Mouse (Mus musculus): ENCODE measurements at regions not wholly inside any gene's neighbourhood (a gene's known extent, or its start where the extent isn't known, plus 50 kb on each side); places are given as distances from the start of the nearest gene placed in this dataset.
A peak's percentile ranks its signal among the peaks of the same experiment; 100 is the strongest.

- WGBS, result 63% methylated on average over 2 of the region's 3 CpGs
- no peak overlapping the region for H3K4me2 ChIP-seq
- ATAC-seq, result no peak
- H3K27me3 ChIP-seq, result no peaks in the 10 kb centered on the region
- H3K36me3 ChIP-seq (ENCODE audit: poor library complexity, severe bottlenecking), result no peaks in the 10 kb centered on the region
- H3K4me3 ChIP-seq, result no peak overlapping the region
- H3K4me1 ChIP-seq, result no peaks in the 10 kb centered on the region
- H3K9me3 ChIP-seq (replicated peaks), result no peaks in the 10 kb centered on the region
- no peak overlapping the region for H3K27ac ChIP-seq
- no peak overlapping the region for H3K9ac ChIP-seq
These were observed 106.4 kb upstream of the 4933402D24Rik start for GRCm38 (mm10) chr1:63875297-63875962.

- no peaks in the 10 kb centered on the region for H3K4me1 ChIP-seq
- no peak for ATAC-seq
- 88% methylated on average over 6 of the region's 6 CpGs for WGBS
- H3K9me3 ChIP-seq (replicated peaks), result no peaks in the 10 kb centered on the region
- no peak overlapping the region for H3K4me3 ChIP-seq
- H3K36me3 ChIP-seq (ENCODE audit: poor library complexity, severe bottlenecking), result no peaks in the 10 kb centered on the region
- no peak overlapping the region for H3K4me2 ChIP-seq
- no peak overlapping the region for H3K27ac ChIP-seq
- H3K27me3 ChIP-seq, result no peaks in the 10 kb centered on the region
- H3K9ac ChIP-seq, result no peak overlapping the region
These were observed 102.8 kb upstream of the 4933402D24Rik start for GRCm38 (mm10) chr1:63871831-63872230.

GRCm38 (mm10) chr1:63869342-63869741 lies 100.3 kb upstream of the 4933402D24Rik start:
- ATAC-seq, result no peak
- H3K4me1 ChIP-seq, result no peaks in the 10 kb centered on the region
- WGBS, result 86% methylated on average over 2 of the region's 2 CpGs
- H3K9ac ChIP-seq, result no peak overlapping the region
- no peak overlapping the region for H3K4me2 ChIP-seq
- H3K9me3 ChIP-seq (replicated peaks), result no peaks in the 10 kb centered on the region
- no peaks in the 10 kb centered on the region for H3K36me3 ChIP-seq (ENCODE audit: poor library complexity, severe bottlenecking)
- H3K27me3 ChIP-seq, result no peaks in the 10 kb centered on the region
- H3K27ac ChIP-seq, result no peak overlapping the region
- no peak overlapping the region for H3K4me3 ChIP-seq

- Histone ChIP-seq H3K36me3 (ENCODE audit: poor library complexity, severe bottlenecking) (no peaks in the 10 kb centered on the region), H3K27ac (peak overlapping the region; percentile 66), H3K9me3 (replicated peaks) (no peaks in the 10 kb centered on the region), H3K9ac (no peak overlapping the region), H3K4me2 (0 out of 2 replicates have a peak overlapping the region, but pooled peaks have one; percentile 6), H3K27me3 (no peaks in the 10 kb centered on the region), H3K4me3 (no peak overlapping the region), H3K4me1 (peaks cover 15% of the 10 kb centered on the region)
- peak; percentile 41 for ATAC-seq
- WGBS, result 26% methylated on average over 6 of the region's 6 CpGs
These were observed 89.0 kb upstream of the 4933402D24Rik start for GRCm38 (mm10) chr1:63857933-63858649.

- no peak overlapping the region for H3K4me3 ChIP-seq
- H3K36me3 ChIP-seq (ENCODE audit: poor library complexity, severe bottlenecking), result no peaks in the 10 kb centered on the region
- H3K4me2 ChIP-seq, result 0 out of 2 replicates have a peak overlapping the region, but pooled peaks have one; percentile 6
- no peaks in the 10 kb centered on the region for H3K9me3 ChIP-seq (replicated peaks)
- ATAC-seq, result no peak
- H3K27me3 ChIP-seq, result no peaks in the 10 kb centered on the region
- peaks cover 15% of the 10 kb centered on the region for H3K4me1 ChIP-seq
- WGBS, result 62% methylated on average over 5 of the region's 5 CpGs
- H3K9ac ChIP-seq, result no peak overlapping the region
- H3K27ac ChIP-seq, result peak overlapping the region; percentile 59
These were observed 88.4 kb upstream of the 4933402D24Rik start for GRCm38 (mm10) chr1:63857468-63857867.

GRCm38 (mm10) chr1:63856366-63856765 lies 87.3 kb upstream of the 4933402D24Rik start:
- ATAC-seq, result no peak
- no peak overlapping the region for H3K9ac ChIP-seq
- H3K4me1 ChIP-seq, result peaks cover 22% of the 10 kb centered on the region
- no peaks in the 10 kb centered on the region for H3K27me3 ChIP-seq
- no peak overlapping the region for H3K4me2 ChIP-seq
- WGBS, result 87% methylated on average over 2 of the region's 2 CpGs
- H3K36me3 ChIP-seq (ENCODE audit: poor library complexity, severe bottlenecking), result no peaks in the 10 kb centered on the region
- H3K4me3 ChIP-seq, result no peak overlapping the region
- H3K27ac ChIP-seq, result no peak overlapping the region
- H3K9me3 ChIP-seq (replicated peaks), result no peaks in the 10 kb centered on the region

- 55% methylated on average over 3 of the region's 3 CpGs for whole genome bisulfite sequencing
- ATAC-seq, result no peak
- no peaks in the 10 kb centered on the region for H3K9me3 ChIP-seq (replicated peaks)
- H3K4me2 ChIP-seq, result no peak overlapping the region
- H3K9ac ChIP-seq, result no peak overlapping the region
- H3K27me3 ChIP-seq, result no peaks in the 10 kb centered on the region
- H3K27ac ChIP-seq, result no peak overlapping the region
- no peak overlapping the region for H3K4me3 ChIP-seq
- peaks cover 28% of the 10 kb centered on the region for H3K4me1 ChIP-seq
- no peaks in the 10 kb centered on the region for H3K36me3 ChIP-seq (ENCODE audit: poor library complexity, severe bottlenecking)
These were observed 85.7 kb upstream of the 4933402D24Rik start for GRCm38 (mm10) chr1:63854794-63855193.

GRCm38 (mm10) chr1:63851476-63852094 lies 82.5 kb upstream of the 4933402D24Rik start:
- Histone ChIP-seq H3K9me3 (replicated peaks) (no peaks in the 10 kb centered on the region), H3K4me1 (peaks cover 13% of the 10 kb centered on the region; the same call in 1 of the 2 replicates), H3K27ac (no peak overlapping the region), H3K4me3 (no peak overlapping the region), H3K36me3 (ENCODE audit: poor library complexity, severe bottlenecking) (no peaks in the 10 kb centered on the region), H3K4me2 (no peak overlapping the region), H3K27me3 (no peaks in the 10 kb centered on the region), H3K9ac (no peak overlapping the region)
- 52% methylated on average over 4 of the region's 4 CpGs for WGBS
- 0 out of 2 replicates have a peak, but pooled peaks have one; percentile 24 for ATAC-seq

- Histone ChIP-seq H3K27me3 (no peaks in the 10 kb centered on the region), H3K9me3 (replicated peaks) (no peaks in the 10 kb centered on the region), H3K9ac (no peak overlapping the region), H3K27ac (no peak overlapping the region), H3K36me3 (ENCODE audit: poor library complexity, severe bottlenecking) (no peaks in the 10 kb centered on the region), H3K4me2 (no peak overlapping the region), H3K4me3 (no peak overlapping the region), H3K4me1 (peaks cover 13% of the 10 kb centered on the region; the same call in 1 of the 2 replicates)
- 94% methylated on average over 3 of the region's 3 CpGs for WGBS
- no peak for ATAC-seq
These were observed 81.2 kb upstream of the 4933402D24Rik start for GRCm38 (mm10) chr1:63850262-63850661.

- H3K4me2 ChIP-seq, result no peak overlapping the region
- H3K9ac ChIP-seq, result no peak overlapping the region
- 24% methylated on average over 5 of the region's 5 CpGs for WGBS
- no peaks in the 10 kb centered on the region for H3K9me3 ChIP-seq (replicated peaks)
- H3K4me3 ChIP-seq, result no peak overlapping the region
- H3K4me1 ChIP-seq, result peaks cover 14% of the 10 kb centered on the region; the same call in 1 of the 2 replicates
- peak overlapping the region; percentile 10; the same call in 1 of the 2 replicates for H3K27ac ChIP-seq
- no peaks in the 10 kb centered on the region for H3K36me3 ChIP-seq (ENCODE audit: poor library complexity, severe bottlenecking)
- H3K27me3 ChIP-seq, result no peaks in the 10 kb centered on the region
- peak; percentile 88 for ATAC-seq
These were observed 59.2 kb upstream of the 4933402D24Rik start for GRCm38 (mm10) chr1:63828174-63828844.

- peak overlapping the region; percentile 75 for H3K27ac ChIP-seq
- H3K27me3 ChIP-seq, result 0 out of 2 replicates have a peak, but pooled peaks cover 7% of the 10 kb centered on the region
- WGBS, result 31% methylated on average over 4 of the region's 4 CpGs
- no peak overlapping the region for H3K4me3 ChIP-seq
- no peaks in the 10 kb centered on the region for H3K9me3 ChIP-seq (replicated peaks)
- peak; percentile 36; the same call in 1 of the 2 replicates for ATAC-seq
- H3K4me1 ChIP-seq, result peaks cover 27% of the 10 kb centered on the region
- H3K9ac ChIP-seq, result peak overlapping the region; percentile 36
- H3K36me3 ChIP-seq (ENCODE audit: poor library complexity, severe bottlenecking), result no peaks in the 10 kb centered on the region
- H3K4me2 ChIP-seq, result peak overlapping the region; percentile 37
These were observed 51.7 kb upstream of the 4933402D24Rik start for GRCm38 (mm10) chr1:63820614-63821270.
